Mouse (Mus musculus) megakaryocyte, embryonic 14.5 days (primary cell): Measurements from ENCODE around the gene Fam13a.

Experiments used
- FLI1 ChIP-seq: IDR thresholded peaks from 2 replicates; pipeline ENCODE4 v1.6.1; 2012; ENCODE audit warnings: low read length, inconsistent platforms, mixed read lengths
- GATA1 ChIP-seq: IDR thresholded peaks from 3 replicates; pipeline ENCODE4 v1.6.1; 2012; ENCODE audit warnings: mixed read lengths, low read length, inconsistent platforms, borderline replicate concordance

DNA sequence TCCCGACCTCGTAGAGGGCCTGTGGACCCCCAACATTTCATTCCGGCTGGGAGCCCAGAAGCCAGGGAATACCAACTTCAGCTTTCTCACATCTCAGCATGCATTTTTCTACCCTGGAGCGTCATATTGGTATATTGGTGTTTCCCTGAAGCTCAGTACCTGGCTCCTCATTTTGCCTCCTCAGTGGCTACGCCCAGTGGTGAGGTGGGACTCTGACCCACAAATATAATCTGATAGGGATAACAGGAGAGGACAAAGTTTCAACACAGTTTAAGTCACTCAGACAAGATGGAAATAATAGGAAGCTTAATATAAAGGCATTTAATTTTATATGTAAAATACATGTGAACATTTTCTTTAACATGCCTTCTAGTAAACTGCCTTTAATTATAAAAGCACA is 19.7 kb downstream of the Fam13a start:
- TF ChIP-seq FLI1 (no peak), GATA1 (no peak)
